Mouse (Mus musculus) macrophage (primary cell): ENCODE data around the gene Atp11a. TPM values are rescaled to one million over a fixed set of nuclear protein-coding genes. Genes with fewer than 3 reads are reported as not detected.

ENCODE experiments used
- H3K27ac ChIP-seq: fragments of 350-480 bp; formaldehyde crosslinking; 2 replicates; pipeline ENCODE4 v1.9.0; 2021
- H3K36me3 ChIP-seq: fragments of 350-480 bp; formaldehyde crosslinking; 2 replicates; pipeline ENCODE4 v1.9.0; 2021; ENCODE audit errors: inconsistent target
- H3K4me3 ChIP-seq: fragments of 350-480 bp; formaldehyde crosslinking; 2 replicates; pipeline ENCODE4 v1.9.0; 2021; ENCODE audit errors: inconsistent target
- H3K79me2 ChIP-seq: fragments of 350-480 bp; formaldehyde crosslinking; 2 replicates; pipeline ENCODE4 v1.9.0; 2021; ENCODE audit errors: inconsistent target
- WGBS: methylation state at CpG from one replicate; pipeline ENCODE4 v1.1.7; 2026; ENCODE audit warnings: inconsistent platforms; ENCODE audit not compliant: missing documents; 5-methylcytosine and 5-hydroxymethylcytosine counted together
- polyA plus RNA-seq: library from polyadenylated mRNA; stranded (reverse); fragments of 250-400 nt; gene quantifications from 3 replicates; pipeline ENCODE4 v1.2.4, GENCODE M21; 2018; ENCODE audit warnings: inconsistent platforms

Atp11a gene
- polyA plus RNA-seq, 1 experiment from 2014 or later, result 18.3 TPM

DNA sequence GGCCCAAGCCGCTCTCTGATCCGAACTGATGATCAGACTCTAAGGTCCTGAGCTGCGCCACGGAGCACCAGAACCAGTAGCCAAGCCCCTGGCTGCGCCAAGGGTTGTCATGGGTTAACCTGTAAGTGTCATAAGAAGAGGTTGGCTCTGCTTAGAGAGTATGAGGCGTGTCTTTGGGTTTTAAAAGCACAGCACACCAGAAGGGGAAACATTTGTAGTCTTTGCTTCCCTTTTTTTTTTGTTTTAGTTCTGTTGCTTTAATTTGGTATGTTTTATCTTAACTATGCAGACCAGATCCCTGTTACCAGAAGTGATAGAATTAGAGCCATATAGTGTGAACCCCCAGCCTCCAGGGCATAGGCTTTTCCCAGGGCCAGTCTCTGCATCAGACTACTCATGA lies 123.3 kb downstream of the Atp11a start:
- Histone ChIP-seq H3K4me3 (no peak overlapping the region), H3K79me2 (no peaks in the 10 kb centered on the region), H3K27ac (no peak overlapping the region), H3K36me3 (no peaks in the 10 kb centered on the region)
- 57% methylated on average over 6 of the region's 6 CpGs for WGBS

DNA sequence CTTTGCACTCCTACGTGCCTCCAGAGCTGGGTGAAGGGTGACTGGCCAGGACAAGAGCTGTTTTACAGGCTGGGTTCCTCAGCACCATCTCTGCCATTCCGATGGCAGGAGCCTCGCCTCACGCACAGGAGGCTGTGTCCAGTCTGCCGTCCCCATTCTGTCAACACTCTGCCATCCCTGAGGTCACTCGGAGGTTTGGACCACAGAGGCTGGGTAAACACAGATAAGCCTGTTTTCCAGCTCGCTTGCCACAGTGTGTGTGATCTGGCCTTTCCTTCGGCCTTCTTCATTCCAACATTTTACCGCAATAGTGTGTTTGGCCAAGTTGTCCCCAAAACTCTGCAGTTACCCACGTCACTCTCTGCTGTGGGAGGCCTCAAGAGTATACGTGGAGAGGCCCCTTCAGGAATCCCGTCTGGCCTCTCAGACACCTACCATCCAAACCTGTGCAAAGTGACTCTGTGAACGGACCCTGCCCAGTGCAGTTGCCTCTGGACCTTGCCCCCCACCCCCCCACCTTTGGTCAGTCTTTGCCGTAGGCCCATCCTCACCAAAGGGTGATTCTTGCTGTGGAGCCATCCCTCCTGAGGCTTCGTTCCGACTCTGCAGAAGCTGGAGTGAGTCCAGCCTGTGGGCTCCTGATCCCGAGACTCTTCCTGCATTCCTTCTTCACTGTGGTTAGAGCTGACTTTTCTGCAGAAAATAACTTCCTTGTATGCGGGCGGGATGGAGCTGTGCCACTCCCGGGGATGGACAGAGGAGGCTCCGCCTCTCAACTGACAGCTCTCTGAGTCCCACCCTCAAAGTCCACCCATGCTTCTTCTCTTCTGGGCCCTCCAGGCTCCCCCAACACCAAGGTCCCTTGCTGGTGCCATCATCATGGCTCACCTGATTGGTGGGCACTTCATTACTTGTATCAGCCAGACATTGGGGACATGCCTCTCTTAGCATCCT lies 126.5 kb downstream of the Atp11a start:
- WGBS, result 92% methylated on average over 21 of the region's 21 CpGs
- H3K27ac ChIP-seq, result no peak overlapping the region
- no peak overlapping the region for H3K4me3 ChIP-seq
- H3K79me2 ChIP-seq, result no peaks in the 10 kb centered on the region
- H3K36me3 ChIP-seq, result no peaks in the 10 kb centered on the region

DNA sequence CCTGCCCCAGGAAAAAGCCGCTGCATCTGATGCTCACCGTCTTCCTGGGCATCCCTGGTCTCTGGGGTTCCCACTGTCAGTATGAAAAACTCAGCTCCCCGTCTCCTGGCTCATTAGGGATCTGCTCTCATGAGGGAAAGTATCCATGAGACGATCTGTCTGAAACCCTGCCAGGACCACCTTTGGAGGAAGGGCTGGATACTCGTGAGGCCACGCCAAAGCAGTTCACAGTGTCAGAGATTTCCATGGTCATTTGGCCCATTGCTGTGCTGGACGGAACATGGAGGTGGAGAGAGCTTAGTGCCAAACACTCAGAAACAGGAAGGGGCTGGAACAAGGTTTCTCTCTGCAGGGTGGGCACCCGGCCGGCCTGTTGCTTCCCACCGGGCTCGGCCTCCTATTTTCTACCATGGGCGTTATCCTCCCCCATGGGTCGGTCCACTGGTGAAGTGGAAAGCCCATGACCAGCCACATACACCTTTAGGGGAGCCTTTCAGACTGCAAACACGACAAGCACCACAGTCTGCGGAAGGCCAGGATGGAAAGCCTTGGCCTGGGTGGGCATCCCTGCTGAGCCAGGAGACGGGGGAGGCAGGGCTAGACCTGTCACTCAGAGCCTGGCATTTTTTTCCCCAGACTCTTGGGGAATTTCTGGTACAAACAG lies 131.1 kb downstream of the Atp11a start:
- Histone ChIP-seq H3K4me3 (no peak overlapping the region), H3K27ac (no peak overlapping the region), H3K36me3 (no peaks in the 10 kb centered on the region), H3K79me2 (no peaks in the 10 kb centered on the region)
- WGBS, result 94% methylated on average over 15 of the region's 16 CpGs

DNA sequence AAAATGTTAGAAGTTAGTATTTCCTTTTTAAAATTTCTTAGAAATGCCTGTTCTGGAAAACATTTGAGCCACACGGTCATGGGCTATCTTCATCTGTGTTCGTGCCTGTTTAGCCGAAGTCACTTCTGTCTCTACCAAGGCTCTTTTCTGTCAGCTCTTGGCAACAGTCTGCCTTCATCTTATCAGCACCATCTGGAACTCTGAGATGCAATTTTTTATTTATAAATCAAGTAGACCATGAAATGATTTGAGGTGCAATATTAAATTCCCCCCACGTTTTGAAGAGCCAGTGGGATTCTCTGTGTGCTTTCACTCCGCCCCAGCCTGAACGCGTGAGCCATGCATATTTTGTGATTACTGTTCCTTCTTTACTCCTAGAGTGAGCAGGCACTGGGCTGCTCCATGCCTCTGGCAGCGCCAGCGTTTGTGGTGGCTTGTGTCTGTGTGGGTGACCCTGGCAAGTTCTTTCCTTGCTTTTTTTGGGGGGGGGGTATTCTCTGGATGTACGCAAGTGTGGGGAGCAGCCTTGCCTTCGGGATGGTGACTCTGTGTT lies 132.3 kb downstream of the Atp11a start:
- H3K36me3 ChIP-seq, result no peaks in the 10 kb centered on the region
- WGBS, result 83% methylated on average over 11 of the region's 11 CpGs
- H3K4me3 ChIP-seq, result no peak overlapping the region
- no peaks in the 10 kb centered on the region for H3K79me2 ChIP-seq
- H3K27ac ChIP-seq, result no peak overlapping the region

DNA sequence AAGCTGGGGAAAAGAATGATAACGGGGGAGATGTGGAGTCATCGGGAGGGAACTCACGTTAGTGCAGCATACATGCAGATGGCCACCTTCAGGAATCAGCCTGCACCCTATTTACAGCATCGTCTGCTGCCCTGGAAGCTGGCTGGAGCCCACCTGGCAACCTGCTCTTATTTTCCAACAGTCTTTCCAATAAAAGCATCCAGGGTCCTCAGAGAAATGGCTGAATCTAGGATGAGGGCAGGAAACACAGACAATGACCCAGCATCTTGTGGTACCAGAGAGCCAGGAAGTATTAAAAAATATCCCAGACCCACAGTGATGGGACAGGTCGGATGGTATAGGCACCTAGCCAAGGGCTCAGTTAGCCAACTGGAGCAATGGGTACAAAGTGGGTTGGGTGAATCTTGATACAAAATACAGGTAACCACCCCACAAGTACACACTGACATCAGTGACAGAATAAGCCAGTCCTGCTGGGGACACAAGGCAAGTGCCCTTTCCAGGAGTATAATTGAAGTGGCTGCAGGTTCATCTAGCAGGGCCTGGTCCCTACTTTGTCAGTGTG lies 136.2 kb downstream of the Atp11a start:
- no peak overlapping the region for H3K27ac ChIP-seq
- no peaks in the 10 kb centered on the region for H3K79me2 ChIP-seq
- WGBS, result 89% methylated on average over 5 of the region's 5 CpGs
- H3K36me3 ChIP-seq, result no peaks in the 10 kb centered on the region
- H3K4me3 ChIP-seq, result no peak overlapping the region

DNA sequence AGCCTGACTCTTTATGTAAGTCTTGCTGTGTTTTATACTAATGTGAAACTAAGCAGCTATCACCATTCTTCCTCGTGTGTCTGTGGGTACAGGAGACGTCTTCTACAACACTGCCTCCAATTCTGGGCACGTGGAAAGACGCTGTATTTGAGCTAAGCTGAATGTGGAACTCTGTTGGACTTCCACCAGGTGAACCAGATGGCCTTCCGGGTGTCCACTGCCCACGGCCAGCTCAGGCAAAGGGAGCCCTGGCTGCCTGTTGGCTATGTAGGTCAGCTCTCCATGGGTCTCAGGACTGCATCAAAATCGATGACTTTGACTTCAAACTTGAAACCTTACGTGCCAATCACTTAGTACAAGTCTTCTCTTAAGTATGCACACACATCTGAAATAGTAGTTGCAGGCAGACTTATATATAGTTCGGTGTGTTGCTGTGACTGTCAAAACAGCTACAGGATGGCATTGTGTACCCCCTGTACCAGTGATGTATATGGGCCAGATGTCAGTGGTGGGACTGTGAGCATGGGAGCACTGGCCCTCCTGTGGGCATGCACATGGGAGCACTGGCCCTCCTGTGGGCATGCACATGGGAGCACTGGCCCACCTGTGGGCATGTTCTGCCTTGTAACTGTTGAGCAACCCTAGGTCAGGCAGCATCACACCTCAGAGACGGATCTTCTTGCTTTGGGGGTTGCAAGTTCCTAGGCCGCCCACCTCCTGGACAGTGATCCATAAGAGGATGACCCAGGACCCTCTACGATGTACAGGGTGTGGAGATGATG lies 137.2 kb downstream of the Atp11a start:
- Histone ChIP-seq H3K27ac (no peak overlapping the region), H3K4me3 (no peak overlapping the region), H3K36me3 (no peaks in the 10 kb centered on the region), H3K79me2 (no peaks in the 10 kb centered on the region)
- 85% methylated on average over 12 of the region's 12 CpGs for WGBS

DNA sequence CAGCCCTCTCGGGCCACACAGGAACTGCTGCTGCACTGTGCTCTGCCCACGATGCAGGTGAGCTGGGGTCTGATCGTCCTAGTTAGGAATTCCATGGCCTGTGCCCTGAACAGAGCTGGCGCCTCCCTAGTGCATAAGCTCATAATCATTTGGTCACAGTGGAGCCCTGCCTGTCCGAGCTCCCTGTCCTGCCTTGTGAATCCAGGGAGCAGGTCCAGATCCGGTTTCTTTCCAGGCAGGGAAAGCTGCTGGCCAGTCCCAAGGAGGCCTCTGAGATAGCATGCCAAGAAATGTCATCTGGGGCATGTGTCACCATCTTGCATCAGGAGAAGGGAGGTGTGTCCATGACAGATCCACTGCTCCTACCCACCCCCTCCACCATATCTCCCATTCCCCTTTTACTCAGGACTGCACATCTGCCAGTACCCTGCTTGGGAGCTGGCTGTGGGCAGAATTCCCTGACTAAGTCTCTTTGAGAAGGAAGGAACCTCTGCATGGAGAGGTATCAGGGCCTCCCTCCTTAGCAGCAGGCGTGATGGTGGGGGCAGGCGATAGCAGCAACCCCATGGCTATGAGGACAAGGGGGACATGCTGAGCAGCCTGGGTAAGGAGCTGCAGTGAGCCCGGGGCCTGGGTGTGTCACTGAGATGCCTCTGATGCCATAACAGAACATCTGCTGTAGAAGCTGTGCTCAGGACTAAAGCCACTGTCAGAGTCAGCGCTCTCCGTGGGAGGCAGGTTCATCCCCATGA lies 138.1 kb downstream of the Atp11a start:
- WGBS, result 91% methylated on average over 11 of the region's 11 CpGs
- H3K27ac ChIP-seq, result no peak overlapping the region
- no peak overlapping the region for H3K4me3 ChIP-seq
- no peaks in the 10 kb centered on the region for H3K79me2 ChIP-seq
- H3K36me3 ChIP-seq, result no peaks in the 10 kb centered on the region

DNA sequence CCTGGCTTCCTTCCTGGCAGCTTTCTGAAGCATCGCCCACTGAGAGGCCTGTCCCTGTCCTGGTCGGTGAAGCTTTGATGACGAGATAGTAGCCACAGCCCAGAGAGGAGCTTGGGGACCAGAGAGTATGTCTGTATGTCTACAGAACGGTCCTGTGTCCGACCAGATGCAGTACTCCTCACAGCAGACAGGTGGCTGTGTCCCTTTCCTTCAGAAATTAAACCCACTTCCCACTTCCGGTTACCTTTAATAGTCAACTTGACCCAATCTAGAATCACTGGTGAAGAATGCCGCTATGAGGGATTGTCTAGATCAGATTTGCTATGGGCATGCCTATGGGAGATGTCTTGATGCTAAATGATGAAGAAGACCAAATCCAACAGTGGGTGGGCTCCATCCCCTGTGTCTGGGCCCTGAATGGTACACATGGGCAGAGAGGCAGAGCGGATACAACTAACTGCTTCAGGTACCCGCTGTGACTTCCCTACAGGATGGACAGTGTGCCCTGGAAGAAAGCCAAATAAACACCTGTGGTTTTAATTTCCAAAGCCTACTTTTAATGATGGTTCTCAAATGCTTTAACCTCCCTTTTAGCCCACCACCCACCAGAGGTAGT lies 138.8 kb downstream of the Atp11a start:
- no peaks in the 10 kb centered on the region for H3K79me2 ChIP-seq
- H3K27ac ChIP-seq, result no peak overlapping the region
- H3K36me3 ChIP-seq, result no peaks in the 10 kb centered on the region
- no peak overlapping the region for H3K4me3 ChIP-seq
- 74% methylated on average over 9 of the region's 9 CpGs for WGBS

DNA sequence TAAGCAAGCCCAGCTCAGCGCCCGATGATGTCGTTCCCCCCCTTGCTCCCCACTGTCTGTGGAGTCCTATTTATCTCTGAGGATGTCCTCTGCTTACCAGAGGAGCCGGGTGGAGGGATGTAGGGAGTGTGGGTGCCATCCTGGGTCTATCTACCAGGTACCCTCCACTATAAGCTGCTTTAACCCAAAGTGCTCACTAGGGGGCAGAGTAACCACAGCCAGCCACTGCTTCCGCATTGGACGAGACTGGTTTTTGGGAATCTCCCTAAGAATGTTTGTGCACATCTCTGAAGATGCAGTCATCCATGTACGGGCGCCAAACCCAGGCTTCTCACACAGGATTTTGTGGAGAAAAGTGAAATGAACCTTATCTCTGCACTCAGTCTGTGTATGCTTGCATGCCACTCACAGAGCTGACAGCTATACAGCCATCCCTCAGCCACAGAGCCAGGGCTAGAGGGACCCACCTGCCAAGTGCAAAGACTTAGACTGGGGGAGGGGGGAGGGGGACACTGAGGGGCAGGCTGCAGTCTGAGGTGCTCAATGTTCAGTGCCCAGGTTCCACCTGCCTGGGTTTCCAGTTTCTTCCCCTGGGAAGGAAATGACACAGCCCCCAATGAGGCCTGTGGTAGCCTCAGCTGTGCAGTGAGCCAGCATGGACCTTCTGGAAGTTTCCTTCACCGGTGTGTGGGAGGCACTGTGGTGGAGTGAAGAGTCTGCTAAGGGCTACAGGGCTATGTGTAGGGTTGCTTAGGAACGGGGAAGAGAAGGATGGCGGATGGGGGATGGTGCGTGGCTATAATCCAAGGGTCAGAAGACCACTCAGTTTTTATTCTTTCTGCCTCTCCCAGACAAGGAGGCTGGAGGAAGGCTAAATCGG lies 139.9 kb downstream of the Atp11a start:
- no peaks in the 10 kb centered on the region for H3K79me2 ChIP-seq
- WGBS, result 55% methylated on average over 13 of the region's 13 CpGs
- H3K36me3 ChIP-seq, result no peaks in the 10 kb centered on the region
- no peak overlapping the region for H3K4me3 ChIP-seq
- no peak overlapping the region for H3K27ac ChIP-seq

DNA sequence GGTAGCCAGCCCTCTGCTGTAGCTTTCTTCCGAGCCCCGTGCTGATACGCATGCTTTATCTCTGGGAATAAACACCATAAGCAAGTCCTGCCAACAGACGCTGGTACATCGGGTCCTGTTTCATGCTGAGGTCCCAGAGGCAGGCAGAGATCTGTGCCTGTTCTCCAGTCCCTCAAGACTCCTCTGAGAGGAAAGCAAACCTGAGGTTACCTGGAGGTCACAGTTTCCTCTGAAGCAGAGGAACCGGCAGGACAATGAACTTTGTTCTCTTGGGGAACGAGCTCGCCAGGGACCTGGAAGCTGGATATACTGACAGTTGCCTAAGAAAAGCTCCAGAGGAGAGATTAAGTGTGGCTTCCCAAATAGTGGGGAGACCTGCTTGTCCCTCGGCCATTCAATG lies 141.0 kb downstream of the Atp11a start:
- no peaks in the 10 kb centered on the region for H3K79me2 ChIP-seq
- H3K36me3 ChIP-seq, result no peaks in the 10 kb centered on the region
- no peak overlapping the region for H3K4me3 ChIP-seq
- 73% methylated on average over 9 of the region's 9 CpGs for WGBS
- no peak overlapping the region for H3K27ac ChIP-seq

DNA sequence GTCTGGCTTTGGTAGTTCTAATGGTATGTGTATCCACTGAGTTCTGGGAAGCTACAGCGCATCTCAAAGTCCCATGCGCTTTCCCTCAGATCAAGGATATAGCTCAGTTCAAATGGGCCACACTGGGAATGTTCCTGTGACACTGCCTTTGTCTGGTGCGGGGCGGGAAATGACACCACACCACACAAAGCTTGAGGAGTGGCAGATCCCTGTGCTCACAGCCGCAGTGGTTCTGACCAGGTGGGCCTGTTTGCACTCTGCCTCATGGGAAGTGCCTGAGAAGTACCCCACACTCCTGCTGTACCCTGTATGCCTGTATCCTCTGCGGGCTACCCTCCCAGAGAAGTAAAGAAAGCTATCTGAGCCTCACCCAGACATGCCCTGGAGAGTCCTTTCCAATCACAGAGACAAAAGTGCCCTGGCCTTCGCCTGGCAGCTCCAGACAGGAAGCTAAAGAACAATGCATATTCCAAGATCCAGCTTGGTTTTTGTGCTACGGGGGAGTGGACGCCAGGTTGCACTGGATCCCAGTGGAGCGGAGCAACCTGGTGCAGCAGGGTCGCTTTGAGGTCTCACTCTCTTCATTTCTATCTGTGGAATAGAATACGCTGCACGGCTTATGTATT lies 147.1 kb downstream of the Atp11a start:
- H3K4me3 ChIP-seq, result no peak overlapping the region
- no peak overlapping the region for H3K27ac ChIP-seq
- H3K36me3 ChIP-seq, result no peaks in the 10 kb centered on the region
- 96% methylated on average over 12 of the region's 13 CpGs for WGBS
- no peaks in the 10 kb centered on the region for H3K79me2 ChIP-seq

DNA sequence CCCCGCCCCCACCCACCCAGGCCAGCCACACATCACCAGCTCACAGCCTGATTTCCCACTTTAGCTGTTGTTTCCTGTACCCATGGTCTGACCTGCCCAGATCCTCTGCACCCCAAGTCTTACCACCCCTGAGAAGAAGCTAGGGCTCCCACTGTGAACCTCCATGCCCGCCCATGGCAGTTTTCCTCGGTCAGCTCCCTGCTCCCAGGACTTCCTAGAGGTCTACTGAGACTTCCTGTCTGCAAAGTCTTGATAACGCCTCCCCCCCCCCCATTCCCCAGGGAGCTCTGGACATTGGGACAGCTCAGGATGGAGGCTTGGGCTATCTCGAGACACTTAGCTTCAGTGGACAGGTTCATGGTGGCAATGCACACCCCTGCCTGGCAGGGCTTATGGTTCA lies 148.3 kb downstream of the Atp11a start:
- WGBS, result 56% methylated on average over 4 of the region's 5 CpGs
- no peak overlapping the region for H3K27ac ChIP-seq

More for the DNA sequence above, 148.3 kb downstream of the Atp11a start:
- Histone ChIP-seq H3K79me2 (no peaks in the 10 kb centered on the region), H3K36me3 (no peaks in the 10 kb centered on the region), H3K4me3 (no peak overlapping the region)
